Mouse (Mus musculus) CH12.LX (cell line): ENCODE results near the gene 1700123O20Rik.

Experiments
- BHLHE40 ChIP-seq: IDR thresholded peaks from 2 replicates; pipeline ENCODE4 v1.6.1; 2011; ENCODE audit warnings: mild to moderate bottlenecking, low read depth, low read length, improper control_type of control experiment
- CTCF ChIP-seq, 2 experiments: IDR thresholded peaks in 1 of 2; conservative IDR thresholded peaks in 1 of 2; 2 replicates each; pipeline ENCODE4 v1.5.1; 2011 to 2012; ENCODE audit warnings: low read depth in 2 of 2, low read length in 2 of 2, improper control_type of control experiment in 1 of 2, inconsistent platforms in 1 of 2, mild to moderate bottlenecking in 1 of 2, moderate library complexity in 1 of 2
- EP300 ChIP-seq: IDR thresholded peaks from 2 replicates; pipeline ENCODE4 v1.6.1; 2011; ENCODE audit warnings: low read length, improper control_type of control experiment
- MAX ChIP-seq: IDR thresholded peaks from 2 replicates; pipeline ENCODE4 v1.6.1; 2011; ENCODE audit warnings: low read length, improper control_type of control experiment
- MXI1 ChIP-seq: IDR thresholded peaks from 2 replicates; pipeline ENCODE4 v1.6.1; 2011; ENCODE audit warnings: mild to moderate bottlenecking, low read depth, low read length, improper control_type of control experiment
- POLR2A ChIP-seq: IDR thresholded peaks from 2 replicates; pipeline ENCODE4 v1.6.1; 2011; ENCODE audit warnings: low read depth, mild to moderate bottlenecking, improper control_type of control experiment, low read length
- SMC3 ChIP-seq: IDR thresholded peaks from 2 replicates; pipeline ENCODE4 v1.6.1; 2011; ENCODE audit warnings: low read depth, low read length, improper control_type of control experiment
- USF1 ChIP-seq: IDR thresholded peaks from 2 replicates; pipeline ENCODE4 v1.6.1; 2014; ENCODE audit warnings: low read depth, mild to moderate bottlenecking, inconsistent platforms, low read length, improper control_type of control experiment
- ZC3H11A ChIP-seq: IDR thresholded peaks from 2 replicates; pipeline ENCODE4 v1.6.1; 2012; ENCODE audit warnings: low read depth, mild to moderate bottlenecking, inconsistent platforms, low read length, improper control_type of control experiment
- ZKSCAN1 ChIP-seq: IDR thresholded peaks from 2 replicates; pipeline ENCODE4 v1.6.1; 2012; ENCODE audit warnings: low read depth, inconsistent platforms, low read length, improper control_type of control experiment, borderline replicate concordance
- ZMIZ1 ChIP-seq: IDR thresholded peaks from 2 replicates; pipeline ENCODE4 v1.6.1; 2012; ENCODE audit warnings: low read depth, mild to moderate bottlenecking, inconsistent platforms, low read length, improper control_type of control experiment

DNA sequence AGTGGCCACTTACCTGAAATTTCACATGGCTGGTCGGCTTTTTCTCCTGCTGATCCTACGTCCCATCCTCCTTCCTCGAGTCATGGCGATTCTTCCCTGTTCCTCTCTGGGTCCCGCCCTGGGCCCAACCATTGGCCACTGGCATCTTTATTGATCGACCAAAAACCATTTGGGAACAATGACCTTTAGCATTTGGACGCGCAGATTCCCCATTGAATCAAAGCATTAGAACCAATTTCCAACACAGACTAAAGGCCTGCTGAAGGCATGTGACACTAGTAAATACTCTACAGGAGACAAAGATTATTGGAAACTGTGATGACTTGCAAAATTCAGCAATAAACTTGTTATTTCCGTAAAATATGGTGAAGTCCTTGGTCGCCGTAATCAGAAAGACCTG, 34.0 kb downstream of the 1700123O20Rik start:
- TF ChIP-seq MAX (no peak), EP300 (no peak), ZC3H11A (no peak), MXI1 (no peak), CTCF (conservative IDR thresholded peaks at IDR 0.05 in 1 of 2, IDR thresholded peaks at IDR 0.05 in 1 of 2; ENCODE audit: low read depth in 2 of 2, low read length in 2 of 2) (no peak), ZMIZ1 (no peak), ZKSCAN1 (no peak), USF1 (no peak), SMC3 (no peak), POLR2A (no peak), BHLHE40 (no peak)
